Mouse (Mus musculus) olfactory bulb, adult 2 months (tissue): Measurements from ENCODE around the gene Fgf6.

Experiments used
- CTCF ChIP-seq: fragments of 200-500 bp; IDR thresholded peaks from 2 replicates; pipeline ENCODE4 v1.5.1; 2012; ENCODE audit warnings: low read depth, mild to moderate bottlenecking, low read length, moderate library complexity; ENCODE audit not compliant: insufficient read depth
- POLR2A ChIP-seq: fragments of 200-500 bp; IDR thresholded peaks from 2 replicates; pipeline ENCODE4 v1.6.1; 2012; ENCODE audit warnings: mild to moderate bottlenecking, low read depth, low read length, moderate library complexity; ENCODE audit not compliant: insufficient read depth

DNA sequence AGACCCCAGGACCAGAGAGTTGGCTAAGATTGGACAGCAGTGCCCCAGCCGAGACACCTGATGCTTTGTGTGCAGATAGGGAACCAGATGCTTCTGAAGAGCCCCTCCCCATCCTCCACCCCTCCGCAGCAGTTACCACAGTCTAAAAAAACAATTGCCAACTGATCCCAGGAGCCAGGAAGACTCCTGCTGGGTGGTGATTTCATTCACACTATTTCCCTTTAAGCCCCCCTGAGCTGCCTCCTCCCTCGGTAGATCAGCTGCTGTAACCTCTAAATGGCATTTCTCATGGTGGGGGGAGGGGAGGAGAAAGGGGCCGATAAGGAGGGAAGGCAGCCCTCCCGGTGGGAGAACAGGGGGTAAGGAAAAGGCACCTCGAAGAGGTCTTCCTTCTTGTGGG lies 3.9 kb downstream of the Fgf6 start:
- no peak for TF ChIP-seq CTCF
- TF ChIP-seq POLR2A, result no peak
